Mouse (Mus musculus): ENCODE data around the gene Dnm3. TPM values are rescaled to one million over a fixed set of nuclear protein-coding genes. Genes with fewer than 3 reads are reported as not detected.

Dnm3 gene
- total and polyA plus RNA-seq, 3 experiments: not detected

DNA sequence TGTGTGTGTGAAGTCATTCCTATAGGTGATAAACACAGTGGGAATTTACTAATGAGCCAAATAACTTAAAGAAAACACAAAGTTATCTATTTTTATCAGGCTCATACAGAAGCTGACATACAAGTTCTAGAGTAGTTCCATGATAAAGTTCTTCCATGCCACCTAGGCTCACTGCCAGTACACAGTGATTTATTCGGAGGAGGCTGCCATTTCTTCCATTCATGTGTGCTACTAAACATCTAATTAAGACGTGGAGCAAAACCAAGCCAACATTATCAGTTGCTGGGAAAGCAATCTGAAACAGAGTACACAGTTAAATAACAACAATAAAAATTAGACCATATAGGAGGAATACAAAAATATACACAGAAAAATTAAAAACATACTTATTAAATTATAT is 150.2 kb downstream of the Dnm3 start:
- DNase-seq (ENCODE audit: low read depth, low spot score): no peak
- Histone ChIP-seq H3K36me3 (ENCODE audit: control insufficient read depth in 1 of 2, insufficient read depth in 2 of 2, low read length in 2 of 2) (no peaks in the 10 kb centered on the region), H3K9me3 (replicated peaks; ENCODE audit: insufficient read depth, low read length) (no peaks in the 10 kb centered on the region), H3K27ac (ENCODE audit: control insufficient read depth, low read depth, low read length) (no peak overlapping the region), H3K4me1 (ENCODE audit: control insufficient read depth in 1 of 2, insufficient read depth in 2 of 2, low read length in 2 of 2) (no peaks in the 10 kb centered on the region), H3K27me3 (ENCODE audit: control insufficient read depth in 1 of 2, insufficient read depth in 2 of 2, low read length in 2 of 2) (peaks cover 3% of the 10 kb centered on the region in 2 experiments; a peak in 3 of 4 replicates), H3K4me3 (ENCODE audit: control insufficient read depth in 1 of 2, insufficient read depth in 1 of 2, low read depth in 2 of 2, low read length in 2 of 2) (no peak overlapping the region), H3K9ac (ENCODE audit: control insufficient read depth, low read depth, low read length, poor library complexity, severe bottlenecking) (no peak overlapping the region), H3K79me2 (ENCODE audit: control insufficient read depth, insufficient read depth, low read length, poor library complexity) (no peaks in the 10 kb centered on the region)
- no peak for TF ChIP-seq ZC3H11A (IDR thresholded peaks at IDR 0.05; ENCODE audit: low read depth, low read length)
- no peak for TF ChIP-seq NRF1 (IDR thresholded peaks at IDR 0.05; ENCODE audit: insufficient read depth, low read depth, low read length, poor library complexity, severe bottlenecking)
- TF ChIP-seq HCFC1 (IDR thresholded peaks at IDR 0.05; ENCODE audit: low read depth, low read length): no peak
- no peak for TF ChIP-seq TAL1 (IDR thresholded peaks at IDR 0.05; ENCODE audit: low read length)
- no peak for TF ChIP-seq MAX (IDR thresholded peaks at IDR 0.05; ENCODE audit: low read length)
- TF ChIP-seq UBTF (IDR thresholded peaks at IDR 0.05; ENCODE audit: borderline replicate concordance, insufficient read depth, low read depth, low read length): no peak
- no peak for TF ChIP-seq GATA1 (IDR thresholded peaks at IDR 0.05; ENCODE audit: low read depth, low read length)
- TF ChIP-seq POLR2AphosphoS2 (IDR thresholded peaks at IDR 0.05; ENCODE audit: low read length): no peak
- TF ChIP-seq ZKSCAN1 (IDR thresholded peaks at IDR 0.05; ENCODE audit: low read depth, low read length): no peak
- TF ChIP-seq SIN3A (IDR thresholded peaks at IDR 0.05; ENCODE audit: low read length): no peak
- TF ChIP-seq MYB (IDR thresholded peaks at IDR 0.05; ENCODE audit: low read depth, low read length): no peak
- TF ChIP-seq NELFE (IDR thresholded peaks at IDR 0.05; ENCODE audit: low read depth, low read length): no peak
- TF ChIP-seq CHD2 (IDR thresholded peaks at IDR 0.05; ENCODE audit: low read length): no peak
- TF ChIP-seq MYC (IDR thresholded peaks at IDR 0.05; ENCODE audit: low read depth, low read length): no peak

GRCm38 (mm10) chr1:162324412-162324811 is 153.4 kb downstream of the Dnm3 start:
- Histone ChIP-seq H3K4me1 (ENCODE audit: control insufficient read depth in 1 of 2, insufficient read depth in 2 of 2, low read length in 2 of 2) (no peaks in the 10 kb centered on the region), H3K36me3 (ENCODE audit: control insufficient read depth in 1 of 2, insufficient read depth in 2 of 2, low read length in 2 of 2) (no peaks in the 10 kb centered on the region), H3K27ac (ENCODE audit: control insufficient read depth, low read depth, low read length) (no peak overlapping the region), H3K9ac (ENCODE audit: control insufficient read depth, low read depth, low read length, poor library complexity, severe bottlenecking) (no peak overlapping the region), H3K4me3 (ENCODE audit: control insufficient read depth in 1 of 2, insufficient read depth in 1 of 2, low read depth in 2 of 2, low read length in 2 of 2) (no peak overlapping the region), H3K27me3 (ENCODE audit: control insufficient read depth in 1 of 2, insufficient read depth in 2 of 2, low read length in 2 of 2) (peaks cover 7 to 11% of the 10 kb centered on the region in 2 experiments), H3K79me2 (ENCODE audit: control insufficient read depth, insufficient read depth, low read length, poor library complexity) (no peaks in the 10 kb centered on the region), H3K9me3 (replicated peaks; ENCODE audit: insufficient read depth, low read length) (no peaks in the 10 kb centered on the region)
- no peak for DNase-seq (ENCODE audit: low read depth, low spot score)
- TF ChIP-seq SMC3 (IDR thresholded peaks at IDR 0.05; ENCODE audit: low read depth, low read length): no peak
- no peak for TF ChIP-seq NRF1 (IDR thresholded peaks at IDR 0.05; ENCODE audit: insufficient read depth, low read depth, low read length, poor library complexity, severe bottlenecking)
- no peak for TF ChIP-seq ETS1 (IDR thresholded peaks at IDR 0.05; ENCODE audit: low read depth, low read length)
- no peak for TF ChIP-seq MYC (IDR thresholded peaks at IDR 0.05; ENCODE audit: low read depth, low read length)
- TF ChIP-seq BHLHE40 (IDR thresholded peaks at IDR 0.05; ENCODE audit: borderline replicate concordance, low read depth, low read length): no peak
- no peak for TF ChIP-seq TBP (IDR thresholded peaks at IDR 0.05; ENCODE audit: low read depth, low read length)
- no peak for TF ChIP-seq MYB (IDR thresholded peaks at IDR 0.05; ENCODE audit: low read depth, low read length)
- no peak for TF ChIP-seq UBTF (IDR thresholded peaks at IDR 0.05; ENCODE audit: borderline replicate concordance, insufficient read depth, low read depth, low read length)
- TF ChIP-seq HCFC1 (IDR thresholded peaks at IDR 0.05; ENCODE audit: low read depth, low read length): no peak
- TF ChIP-seq POLR2AphosphoS5 (IDR thresholded peaks at IDR 0.05; ENCODE audit: borderline replicate concordance, low read depth, low read length): no peak
- TF ChIP-seq ZC3H11A (IDR thresholded peaks at IDR 0.05; ENCODE audit: low read depth, low read length): no peak
- no peak for TF ChIP-seq ZKSCAN1 (IDR thresholded peaks at IDR 0.05; ENCODE audit: low read depth, low read length)
- no peak for TF ChIP-seq GABPA (IDR thresholded peaks at IDR 0.05; ENCODE audit: low read depth, low read length)
- TF ChIP-seq RAD21 (IDR thresholded peaks at IDR 0.05; ENCODE audit: low read depth, low read length): no peak
- TF ChIP-seq POLR2A (IDR thresholded peaks at IDR 0.05; ENCODE audit: control insufficient read depth in 1 of 2, insufficient read depth in 1 of 2, low read depth in 1 of 2, low read length in 2 of 2, poor library complexity in 1 of 2): no peak
- TF ChIP-seq E2F4 (IDR thresholded peaks at IDR 0.05; ENCODE audit: borderline replicate concordance, low read depth, low read length): no peak
